In genomic region chr16:11910801-11911200, GRCm38 (mm10) we compare ENCODE assay signal across 22 mouse cellular contexts. TPM values are rescaled to one million over a fixed set of nuclear protein-coding genes. Genes with fewer than 3 reads are reported as not detected.
DNase-seq lines count a peak whose midpoint lies in the region; ATAC-seq lines count a peak whose summit lies in the region.
"Had no signal": no experiment of that assay in that cellular context is flagged by ENCODE, and none has a peak within 500 bp of the region (broad histone marks: within the 10 kb centered on the region; RNA-seq: fewer than 3 reads in every experiment).

No protein-coding gene starts in this region.

- ATAC-seq in kidney, embryonic 15.5 days (replicated peaks; ENCODE audit: low FRiP score): no peak
- no peak for ATAC-seq in midbrain, embryonic 11.5 days (ENCODE audit: low FRiP score)
- ATAC-seq: forebrain, embryonic 14.5 days; forebrain, embryonic 16.5 days had no signal

- peak; percentile 31 to 37 for DNase-seq in kidney, adult 8-10 months
- DNase-seq in kidney, adult 11 months: no peak
- DNase-seq in kidney, postnatal 36 days: peak; percentile 20 to 30
- no peak for DNase-seq in midbrain, embryonic 11.5 days (ENCODE audit: low spot score, missing footprints)
- DNase-seq: adrenal gland, adult 2 months; adrenal gland, postnatal 10 days; adrenal gland, postnatal 25 days; cerebellum, adult 11 months; cerebellum, adult 18-20 months; cerebellum, adult 8-10 months; cerebellum, adult 9-11 months; cerebellum, postnatal 14 days; cerebellum, postnatal 36 days; embryo, embryonic 11 days had no signal

- no peaks in the 10 kb centered on the region for H3K9me3 ChIP-seq in kidney, embryonic 15.5 days (replicated peaks)
- H3K9me3 ChIP-seq in midbrain, embryonic 11.5 days (ENCODE audit: control insufficient read depth, low read length): no peaks in the 10 kb centered on the region
- H3K9me3 ChIP-seq: embryonic facial prominence, embryonic 13.5 days; embryonic facial prominence, embryonic 15.5 days; forebrain, embryonic 10.5 days; forebrain, embryonic 12.5 days had no signal

- WGBS in kidney, embryonic 15.5 days: 81% methylated on average over 3 of the region's 3 CpGs
- WGBS in midbrain, embryonic 11.5 days: 91% methylated on average over 3 of the region's 3 CpGs

- H3K9ac ChIP-seq in kidney, embryonic 15.5 days: no peak overlapping the region
- H3K9ac ChIP-seq in midbrain, embryonic 11.5 days (ENCODE audit: low read length): no peak overlapping the region
- H3K9ac ChIP-seq: embryonic facial prominence, embryonic 13.5 days; embryonic facial prominence, embryonic 15.5 days; forebrain, embryonic 12.5 days had no signal

- no peaks in the 10 kb centered on the region for H3K27me3 ChIP-seq in kidney, embryonic 15.5 days
- no peaks in the 10 kb centered on the region for H3K27me3 ChIP-seq in midbrain, embryonic 11.5 days (ENCODE audit: control insufficient read depth, insufficient read depth, low read length)
- H3K27me3 ChIP-seq: embryonic facial prominence, embryonic 15.5 days; forebrain, embryonic 12.5 days had no signal

- H3K4me3 ChIP-seq in kidney, embryonic 15.5 days (replicated peaks): no peak overlapping the region
- H3K4me3 ChIP-seq in midbrain, embryonic 11.5 days (ENCODE audit: low read depth, low read length): no peak overlapping the region
- H3K4me3 ChIP-seq: embryonic facial prominence, embryonic 13.5 days; embryonic facial prominence, embryonic 15.5 days; erythroblast, embryonic 14.5 days; forebrain, embryonic 10.5 days; forebrain, embryonic 12.5 days had no signal

- no peak overlapping the region for H3K4me2 ChIP-seq in kidney, embryonic 15.5 days
- no peak overlapping the region for H3K4me2 ChIP-seq in midbrain, embryonic 11.5 days
- H3K4me2 ChIP-seq: embryonic facial prominence, embryonic 13.5 days; embryonic facial prominence, embryonic 15.5 days; forebrain, embryonic 12.5 days had no signal

- no peaks in the 10 kb centered on the region for H3K36me3 ChIP-seq in kidney, embryonic 15.5 days
- no peaks in the 10 kb centered on the region for H3K36me3 ChIP-seq in midbrain, embryonic 11.5 days (ENCODE audit: control insufficient read depth, insufficient read depth, low read length)
- H3K36me3 ChIP-seq: embryonic facial prominence, embryonic 13.5 days; embryonic facial prominence, embryonic 15.5 days; forebrain, embryonic 10.5 days; forebrain, embryonic 12.5 days had no signal

- peaks cover 10% of the 10 kb centered on the region for H3K4me1 ChIP-seq in kidney, embryonic 15.5 days
- no peaks in the 10 kb centered on the region for H3K4me1 ChIP-seq in midbrain, embryonic 11.5 days (ENCODE audit: control insufficient read depth, insufficient read depth, low read length)

- H3K27ac ChIP-seq in kidney, embryonic 15.5 days: no peak overlapping the region
- H3K27ac ChIP-seq in midbrain, embryonic 11.5 days (ENCODE audit: low read depth, low read length): no peak overlapping the region
- H3K27ac ChIP-seq: embryonic facial prominence, embryonic 13.5 days; embryonic facial prominence, embryonic 15.5 days; forebrain, embryonic 10.5 days; forebrain, embryonic 12.5 days had no signal

RNA-seq across cellular contexts. Expression of gene Cpped1, which starts 1.6 kb away (rescaled TPM):
- polyA plus RNA-seq in kidney, embryonic 15.5 days (2015; fragmentation: Nextera tagmentation; extraction: Ambion mirVana): 26.9 and 30.5 TPM in 2 replicates
- polyA plus RNA-seq in midbrain, embryonic 11.5 days (2014; fragmentation: Nextera tagmentation; extraction: Ambion mirVana): 16.7 and 17.0 TPM in 2 replicates

Comparison
In these comparisons a context has a peak if more than half of its experiments do, and no peak if none do; other contexts are left out.
1. DNase-seq: peak in kidney, adult 8-10 months (2 of 2) and kidney, postnatal 36 days (2 of 2); none in kidney, adult 11 months (single experiment) and midbrain, embryonic 11.5 days (single experiment).